Mouse (Mus musculus): ENCODE data around the gene Krt8. TPM values are rescaled to one million over a fixed set of nuclear protein-coding genes. Genes with fewer than 3 reads are reported as not detected.

Krt8 gene
- polyA plus RNA-seq (2016; fragmentation: Nextera tagmentation; extraction: Ambion mirVana), result 71.9 and 75.3 TPM in 2 replicates

GRCm38 (mm10) chr15:102004189-102004588 is at the start of gene Krt8:
Gene Krt8, minus strand, starts transcription at chr15:102004482.
- Histone ChIP-seq H3K27me3 (replicated peaks) (peaks cover 86% of the 10 kb centered on the region), H3K27ac (peak within 1 kb of the TSS; percentile 60), H3K9ac (peak within 1 kb of the TSS; percentile 46; the same call in 1 of the 2 replicates), H3K36me3 (no peaks in the 10 kb centered on the region), H3K4me3 (peak within 1 kb of the TSS; percentile 47), H3K9me3 (replicated peaks) (no peaks in the 10 kb centered on the region), H3K4me2 (peak within 1 kb of the TSS; percentile 65), H3K4me1 (peaks cover 22% of the 10 kb centered on the region)
- ATAC-seq, result peak; percentile 51
- WGBS (ENCODE audit: insufficient replicate concordance), result 23% methylated on average over 11 of the region's 11 CpGs

- H3K9me3 ChIP-seq (replicated peaks), result no peaks in the 10 kb centered on the region
- peak overlapping the region; percentile 42 for H3K4me3 ChIP-seq
- H3K4me2 ChIP-seq, result peak overlapping the region; percentile 65
- H3K4me1 ChIP-seq, result 0 out of 2 replicates have a peak, but pooled peaks cover 5% of the 10 kb centered on the region
- H3K9ac ChIP-seq, result peak overlapping the region; percentile 12; the same call in 1 of the 2 replicates
- 0 out of 2 replicates have a peak overlapping the region, but pooled peaks have one; percentile 39 for H3K27ac ChIP-seq
- peaks cover 25% of the 10 kb centered on the region for H3K27me3 ChIP-seq (replicated peaks)
- ATAC-seq, result 0 out of 2 replicates have a peak, but pooled peaks have one; percentile 42
- 2% methylated on average over 33 of the region's 33 CpGs for WGBS (ENCODE audit: insufficient replicate concordance)
- no peaks in the 10 kb centered on the region for H3K36me3 ChIP-seq
These were observed 47.8 kb upstream of the Krt8 start for GRCm38 (mm10) chr15:102051920-102052683.

- Histone ChIP-seq H3K4me1 (0 out of 2 replicates have a peak, but pooled peaks cover 5% of the 10 kb centered on the region), H3K9ac (no peak overlapping the region), H3K4me3 (no peak overlapping the region), H3K27ac (no peak overlapping the region), H3K27me3 (replicated peaks) (peaks cover 25% of the 10 kb centered on the region), H3K36me3 (no peaks in the 10 kb centered on the region), H3K4me2 (no peak overlapping the region), H3K9me3 (replicated peaks) (no peaks in the 10 kb centered on the region)
- ATAC-seq, result no peak
These were observed 45.6 kb upstream of the Krt8 start for GRCm38 (mm10) chr15:102049871-102050270.

GRCm38 (mm10) chr15:102048006-102048405 is 43.7 kb upstream of the Krt8 start:
- no peak for ATAC-seq
- Histone ChIP-seq H3K4me3 (no peak overlapping the region), H3K9me3 (replicated peaks) (no peaks in the 10 kb centered on the region), H3K4me2 (no peak overlapping the region), H3K9ac (no peak overlapping the region), H3K4me1 (0 out of 2 replicates have a peak, but pooled peaks cover 5% of the 10 kb centered on the region), H3K36me3 (no peaks in the 10 kb centered on the region), H3K27ac (no peak overlapping the region), H3K27me3 (replicated peaks) (peaks cover 21% of the 10 kb centered on the region)
- 74% methylated on average over 6 of the region's 6 CpGs for WGBS (ENCODE audit: insufficient replicate concordance)

- no peaks in the 10 kb centered on the region for H3K9me3 ChIP-seq (replicated peaks)
- no peaks in the 10 kb centered on the region for H3K27me3 ChIP-seq (replicated peaks)
- no peak overlapping the region for H3K9ac ChIP-seq
- 68% methylated on average over 10 of the region's 10 CpGs for WGBS (ENCODE audit: insufficient replicate concordance)
- no peak overlapping the region for H3K4me2 ChIP-seq
- no peak overlapping the region for H3K27ac ChIP-seq
- H3K4me3 ChIP-seq, result no peak overlapping the region
- H3K4me1 ChIP-seq, result no peaks in the 10 kb centered on the region
- no peaks in the 10 kb centered on the region for H3K36me3 ChIP-seq
- ATAC-seq, result no peak
These were observed 41.4 kb upstream of the Krt8 start for GRCm38 (mm10) chr15:102045691-102046090.

GRCm38 (mm10) chr15:102044745-102045144 is 40.5 kb upstream of the Krt8 start:
- no peak overlapping the region for H3K9ac ChIP-seq
- WGBS (ENCODE audit: insufficient replicate concordance), result 74% methylated on average over 3 of the region's 3 CpGs
- no peaks in the 10 kb centered on the region for H3K36me3 ChIP-seq
- no peak for ATAC-seq
- no peaks in the 10 kb centered on the region for H3K4me1 ChIP-seq
- no peak overlapping the region for H3K4me3 ChIP-seq
- no peak overlapping the region for H3K27ac ChIP-seq
- no peaks in the 10 kb centered on the region for H3K9me3 ChIP-seq (replicated peaks)
- no peak overlapping the region for H3K4me2 ChIP-seq
- no peaks in the 10 kb centered on the region for H3K27me3 ChIP-seq (replicated peaks)

GRCm38 (mm10) chr15:102041951-102042350 is 37.7 kb upstream of the Krt8 start:
- whole genome bisulfite sequencing (ENCODE audit: insufficient replicate concordance), result 44% methylated on average over 7 of the region's 7 CpGs
- H3K27me3 ChIP-seq (replicated peaks), result no peaks in the 10 kb centered on the region
- H3K9ac ChIP-seq, result no peak overlapping the region
- no peak for ATAC-seq
- H3K4me1 ChIP-seq, result no peaks in the 10 kb centered on the region
- no peak overlapping the region for H3K27ac ChIP-seq
- H3K4me2 ChIP-seq, result no peak overlapping the region
- H3K4me3 ChIP-seq, result no peak overlapping the region
- no peaks in the 10 kb centered on the region for H3K9me3 ChIP-seq (replicated peaks)
- H3K36me3 ChIP-seq, result no peaks in the 10 kb centered on the region

- no peaks in the 10 kb centered on the region for H3K4me1 ChIP-seq
- no peaks in the 10 kb centered on the region for H3K9me3 ChIP-seq (replicated peaks)
- 0 out of 2 replicates have a peak, but pooled peaks cover 3% of the 10 kb centered on the region for H3K27me3 ChIP-seq (replicated peaks)
- 63% methylated on average over 4 of the region's 4 CpGs for WGBS (ENCODE audit: insufficient replicate concordance)
- no peak overlapping the region for H3K4me3 ChIP-seq
- no peak overlapping the region for H3K4me2 ChIP-seq
- no peak for ATAC-seq
- H3K9ac ChIP-seq, result no peak overlapping the region
- no peak overlapping the region for H3K27ac ChIP-seq
- no peaks in the 10 kb centered on the region for H3K36me3 ChIP-seq
These were observed 36.0 kb upstream of the Krt8 start for GRCm38 (mm10) chr15:102040277-102040676.

GRCm38 (mm10) chr15:102034121-102035053 is 30.1 kb upstream of the Krt8 start:
- Histone ChIP-seq H3K4me1 (no peaks in the 10 kb centered on the region), H3K27ac (no peak overlapping the region), H3K9ac (no peak overlapping the region), H3K36me3 (peaks cover 14% of the 10 kb centered on the region; the same call in 1 of the 2 replicates), H3K4me3 (no peak overlapping the region), H3K4me2 (no peak overlapping the region), H3K9me3 (replicated peaks) (no peaks in the 10 kb centered on the region), H3K27me3 (replicated peaks) (0 out of 2 replicates have a peak, but pooled peaks cover 4% of the 10 kb centered on the region)
- 61% methylated on average over 16 of the region's 16 CpGs for WGBS (ENCODE audit: insufficient replicate concordance)
- ATAC-seq, result no peak

- ATAC-seq, result peak; percentile 30; the same call in 1 of the 2 replicates
- WGBS (ENCODE audit: insufficient replicate concordance), result 2% methylated on average over 28 of the region's 28 CpGs
- peak within 1 kb of the TSS; percentile 52 for H3K4me3 ChIP-seq
- H3K9ac ChIP-seq, result peak within 1 kb of the TSS; percentile 52
- H3K27me3 ChIP-seq (replicated peaks), result peaks cover 56% of the 10 kb centered on the region
- H3K27ac ChIP-seq, result peak within 1 kb of the TSS; percentile 67
- H3K9me3 ChIP-seq (replicated peaks), result no peaks in the 10 kb centered on the region
- H3K4me1 ChIP-seq, result peaks cover 29% of the 10 kb centered on the region
- peak within 1 kb of the TSS; percentile 72 for H3K4me2 ChIP-seq
- peaks cover 14% of the 10 kb centered on the region; the same call in 1 of the 2 replicates for H3K36me3 ChIP-seq
These were observed 23.8 kb upstream of the Krt8 start, which contains the start of gene Krt18 for GRCm38 (mm10) chr15:102028040-102028439. Gene Krt18, plus strand, starts transcription at chr15:102028180.

GRCm38 (mm10) chr15:102026430-102026829 is 22.1 kb upstream of the Krt8 start:
- WGBS (ENCODE audit: insufficient replicate concordance), result 11% methylated on average over 12 of the region's 12 CpGs
- Histone ChIP-seq H3K9me3 (replicated peaks) (no peaks in the 10 kb centered on the region), H3K4me1 (peaks cover 29% of the 10 kb centered on the region), H3K9ac (no peak overlapping the region), H3K27me3 (replicated peaks) (peaks cover 56% of the 10 kb centered on the region), H3K4me2 (peak overlapping the region; percentile 9), H3K4me3 (no peak overlapping the region), H3K27ac (peak overlapping the region; percentile 67), H3K36me3 (peaks cover 10% of the 10 kb centered on the region; the same call in 1 of the 2 replicates)
- ATAC-seq, result peak; percentile 61
